In genomic region chr2:172831762-172832161, GRCm38 (mm10) we compare ENCODE assay signal across 8 mouse cellular contexts.
DNase-seq lines count a peak whose midpoint lies in the region; ATAC-seq lines count a peak whose summit lies in the region.

No protein-coding gene starts in this region.

- H3K27me3 ChIP-seq in forebrain, embryonic 13.5 days, result no peaks in the 10 kb centered on the region
- no peaks in the 10 kb centered on the region for H3K27me3 ChIP-seq in hindbrain, embryonic 11.5 days (ENCODE audit: control insufficient read depth, insufficient read depth, low read length)

- peak; percentile 37; the same call in 1 of the 2 replicates for ATAC-seq in forebrain, embryonic 13.5 days
- ATAC-seq in hindbrain, embryonic 11.5 days (ENCODE audit: low FRiP score), result peak; percentile 75

- no peaks in the 10 kb centered on the region for H3K36me3 ChIP-seq in forebrain, embryonic 13.5 days (ENCODE audit: poor library complexity, severe bottlenecking)
- no peaks in the 10 kb centered on the region for H3K36me3 ChIP-seq in hindbrain, embryonic 11.5 days (ENCODE audit: control insufficient read depth, insufficient read depth, low read length)

- no peaks in the 10 kb centered on the region for H3K4me1 ChIP-seq in forebrain, embryonic 13.5 days
- H3K4me1 ChIP-seq in hindbrain, embryonic 11.5 days (replicated peaks; ENCODE audit: control insufficient read depth, insufficient read depth, low read length), result no peaks in the 10 kb centered on the region

- no peak overlapping the region for H3K9ac ChIP-seq in forebrain, embryonic 13.5 days
- no peak overlapping the region for H3K9ac ChIP-seq in hindbrain, embryonic 11.5 days (ENCODE audit: low read depth, low read length)

- H3K27ac ChIP-seq in forebrain, embryonic 13.5 days, result no peak overlapping the region
- no peak overlapping the region for H3K27ac ChIP-seq in hindbrain, embryonic 11.5 days (ENCODE audit: low read depth, low read length)

- H3K4me2 ChIP-seq in forebrain, embryonic 13.5 days, result no peak overlapping the region
- H3K4me2 ChIP-seq in hindbrain, embryonic 11.5 days (replicated peaks; ENCODE audit: low read depth, low read length), result no peak overlapping the region

- peak; percentile 81 for DNase-seq in ES-CJ7 (ENCODE audit: low read depth, low spot score)
- DNase-seq in c-Kit-positive CD71-positive TER-119-positive erythroid progenitor cells, embryonic 14.5 days (ENCODE audit: low spot score), result peak; percentile 41
- DNase-seq in hindbrain, embryonic 11.5 days (ENCODE audit: low spot score), result peak; percentile 88
- DNase-seq in layer of hippocampus, postnatal 14 days (ENCODE audit: low spot score in 2 of 2), result peak; percentile 68 to 69
- DNase-seq in lung, postnatal 10 days, result peak; percentile 83
- DNase-seq in retina, postnatal 7 days (ENCODE audit: low read depth, low spot score), result peak; percentile 51
- DNase-seq in urinary bladder, adult 18-20 months (ENCODE audit: low spot score in 2 of 2), result peak; percentile 62 to 67

- no peak overlapping the region for H3K4me3 ChIP-seq in forebrain, embryonic 13.5 days
- H3K4me3 ChIP-seq in hindbrain, embryonic 11.5 days (ENCODE audit: low read depth, low read length), result no peak overlapping the region

- no peaks in the 10 kb centered on the region for H3K9me3 ChIP-seq in forebrain, embryonic 13.5 days (replicated peaks)
- no peaks in the 10 kb centered on the region for H3K9me3 ChIP-seq in hindbrain, embryonic 11.5 days (ENCODE audit: control insufficient read depth, low read length)

- WGBS in forebrain, embryonic 13.5 days, result 18% methylated on average over 5 of the region's 5 CpGs
- 28% methylated on average over 5 of the region's 5 CpGs for WGBS in hindbrain, embryonic 11.5 days
